Mouse (Mus musculus) erythroblast, embryonic 14.5 days (primary cell): Measurements from ENCODE around the gene Fbxw4. TPM values are rescaled to one million over a fixed set of nuclear protein-coding genes. Genes with fewer than 3 reads are reported as not detected.

Experiments used
- H3K27me3 ChIP-seq: 2 replicates; pipeline ENCODE4 v1.6.1; 2012; ENCODE audit warnings: inconsistent platforms; ENCODE audit not compliant: control insufficient read depth
- H3K36me3 ChIP-seq: 2 replicates; pipeline ENCODE4 v1.6.1; 2012; ENCODE audit warnings: mild to moderate bottlenecking, inconsistent platforms; ENCODE audit not compliant: control insufficient read depth
- H3K4me1 ChIP-seq: 2 replicates; pipeline ENCODE4 v1.6.1; 2012; ENCODE audit warnings: inconsistent platforms; ENCODE audit not compliant: control insufficient read depth
- H3K4me3 ChIP-seq: replicated peaks from 2 replicates; pipeline ENCODE3; 2012; ENCODE audit warnings: moderate library complexity, mild to moderate bottlenecking, inconsistent platforms
- H3K9me3 ChIP-seq: 2 replicates; pipeline ENCODE4 v1.6.1; 2012; ENCODE audit warnings: low read length, inconsistent platforms, mixed read lengths; ENCODE audit not compliant: control insufficient read depth
- GATA1 ChIP-seq: IDR thresholded peaks from 2 replicates; pipeline ENCODE4 v1.6.1; 2012; ENCODE audit warnings: low read length, inconsistent platforms, mixed read lengths
- TAL1 ChIP-seq: IDR thresholded peaks from 3 replicates; pipeline ENCODE4 v1.6.1; 2012; ENCODE audit warnings: low read length, inconsistent platforms, mixed read lengths
- polyA plus RNA-seq: library from polyadenylated mRNA; stranded (reverse); fragments of >175 nt; gene quantifications from 2 replicates; pipeline ENCODE4 v1.2.3, GENCODE M21; 2012

The Fbxw4 gene
- polyA plus RNA-seq, 1 experiment = 8.5 TPM

DNA sequence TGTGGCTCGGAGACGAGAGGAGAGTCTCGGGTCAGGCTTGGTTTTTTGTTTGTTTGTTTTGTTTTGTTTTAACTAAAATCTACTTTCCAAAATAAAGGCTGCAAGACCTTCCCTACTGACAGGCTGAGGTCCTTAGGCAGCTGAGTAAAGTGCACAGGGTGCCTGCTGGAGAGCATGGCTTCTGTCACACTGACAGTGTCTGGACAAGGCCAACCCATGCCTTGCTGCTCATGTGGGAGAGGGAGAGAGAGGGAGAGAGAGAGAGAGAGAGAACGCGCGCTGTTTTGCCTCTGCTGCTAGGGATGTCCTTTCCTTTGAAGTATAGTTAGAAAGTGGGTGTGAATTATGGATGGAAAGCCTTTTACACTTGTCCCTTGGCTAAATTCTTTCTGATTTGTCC lies 128.6 kb downstream of the Fbxw4 start:
- peaks cover 23% of the 10 kb centered on the region for H3K4me1 ChIP-seq
- H3K27me3 ChIP-seq = no peaks in the 10 kb centered on the region

GRCm38 (mm10) chr19:45530200-45530995 lies 129.7 kb downstream of the Fbxw4 start:
- no peaks in the 10 kb centered on the region for H3K27me3 ChIP-seq
- H3K4me1 ChIP-seq = peaks cover 19% of the 10 kb centered on the region
- no peaks in the 10 kb centered on the region for H3K9me3 ChIP-seq
- no peak for TF ChIP-seq TAL1
- no peak for TF ChIP-seq GATA1
- H3K4me3 ChIP-seq = no peak overlapping the region
- peaks cover 58% of the 10 kb centered on the region for H3K36me3 ChIP-seq

More for the DNA sequence above, 128.6 kb downstream of the Fbxw4 start:
- no peak for TF ChIP-seq TAL1
- no peak for TF ChIP-seq GATA1
- no peak overlapping the region for H3K4me3 ChIP-seq
- H3K9me3 ChIP-seq = no peaks in the 10 kb centered on the region
- H3K36me3 ChIP-seq = peaks cover 52% of the 10 kb centered on the region

GRCm38 (mm10) chr19:45529294-45529693 lies 130.8 kb downstream of the Fbxw4 start:
- Histone ChIP-seq H3K36me3 (peaks cover 69% of the 10 kb centered on the region), H3K4me1 (peaks cover 19% of the 10 kb centered on the region), H3K27me3 (no peaks in the 10 kb centered on the region), H3K4me3 (no peak overlapping the region), H3K9me3 (no peaks in the 10 kb centered on the region)
- no peak for TF ChIP-seq TAL1
- no peak for TF ChIP-seq GATA1

Other genes with a start within 250 kb of the Fbxw4 start
- gene Poll, start 99.8 kb downstream of the Fbxw4 start, polyA plus RNA-seq = 0.28 TPM in 2 replicates
- 1.6 and 1.9 TPM in 2 replicates for gene Gm17018, start 99.7 kb downstream of the Fbxw4 start, polyA plus RNA-seq
- not detected in 2 replicates for gene Fgf8, start 82.6 kb upstream of the Fbxw4 start, polyA plus RNA-seq
- 1.3 TPM in 2 replicates for gene Npm3, start 89.3 kb upstream of the Fbxw4 start, polyA plus RNA-seq
- gene Mgea5, start 123.5 kb upstream of the Fbxw4 start, polyA plus RNA-seq = 1.9 and 2.3 TPM in 2 replicates
- 0.33 and 0.46 TPM in 2 replicates for gene Kcnip2, start 155.7 kb upstream of the Fbxw4 start, polyA plus RNA-seq